Mouse (Mus musculus) lung, embryonic 16.5 days (tissue): Measurements from ENCODE around the gene Cdkl3. TPM values are rescaled to one million over a fixed set of nuclear protein-coding genes. Genes with fewer than 3 reads are reported as not detected.

ENCODE experiments used
- ATAC-seq: fragments of 200-750 bp; cut with Nextera tagmentation; 2 replicates; pipeline ENCODE4 v1.8.0; 2017; ENCODE audit warnings: low read depth, mild to moderate bottlenecking, moderate library complexity
- H3K27ac ChIP-seq: fragments of 300-500 bp; sonication (generic); 2 replicates; pipeline ENCODE4 v1.5.1; 2014; ENCODE audit warnings: mild to moderate bottlenecking, control low read depth, low read length
- H3K27me3 ChIP-seq: fragments of 300-500 bp; sonication (generic); 2 replicates; pipeline ENCODE4 v1.6.1; 2014; ENCODE audit warnings: low read depth, low read length, mixed read lengths; ENCODE audit not compliant: control insufficient read depth, insufficient read depth
- H3K36me3 ChIP-seq: fragments of 300-500 bp; sonication (generic); 2 replicates; pipeline ENCODE4 v1.6.1; 2014; ENCODE audit warnings: low read length; ENCODE audit not compliant: control insufficient read depth, insufficient read depth
- H3K4me1 ChIP-seq: fragments of 300-500 bp; sonication (generic); replicated peaks from 2 replicates; pipeline ENCODE4 v1.6.1; 2014; ENCODE audit warnings: low read length, mixed read lengths; ENCODE audit not compliant: control insufficient read depth, insufficient read depth
- H3K4me2 ChIP-seq: fragments of 300-500 bp; sonication (generic); 2 replicates; pipeline ENCODE4 v1.6.1; 2014; ENCODE audit warnings: low read depth, low read length, control low read depth
- H3K4me3 ChIP-seq: fragments of 300-500 bp; sonication (generic); 2 replicates; pipeline ENCODE4 v1.5.1; 2014; ENCODE audit warnings: mild to moderate bottlenecking, low read length, control low read depth
- H3K9ac ChIP-seq: fragments of 300-500 bp; sonication (generic); 2 replicates; pipeline ENCODE4 v1.6.1; 2014; ENCODE audit warnings: low read length, control low read depth
- H3K9me3 ChIP-seq: fragments of 300-500 bp; sonication (generic); 2 replicates; pipeline ENCODE4 v1.6.1; 2016; ENCODE audit warnings: low read length; ENCODE audit not compliant: control insufficient read depth
- WGBS: fragments of 180-500 bp; shearing (Covaris S2); extraction: QIAGEN DNeasy Blood & Tissue Kit; methylation state at CpG from one replicate; pipeline ENCODE4 v1.1.7; 2014; 5-methylcytosine and 5-hydroxymethylcytosine counted together
- microRNA-seq: library from miRNA; unstranded; fragments of <30 nt; microRNA quantifications from one replicate; pipeline ENCODE4, GENCODE M21; 2016
- polyA plus RNA-seq: library from polyadenylated mRNA; unstranded; fragments of >200 nt; fragmentation: Nextera tagmentation; extraction: Ambion mirVana; gene quantifications from 2 replicates; pipeline ENCODE4 v1.2.1, GENCODE M21; 2015

Gene Cdkl3
- polyA plus RNA-seq, 1 experiment from 2014 or later = 9.4 TPM

GRCm38 (mm10) chr11:52129171-52129570 lies 125.2 kb downstream of the Cdkl3 start:
- 22% methylated on average over 3 of the region's 3 CpGs for WGBS

GRCm38 (mm10) chr11:52129621-52130450 lies 125.8 kb downstream of the Cdkl3 start:
- 49% methylated on average over 10 of the region's 10 CpGs for WGBS
- ATAC-seq = 0 out of 2 replicates have a peak, but pooled peaks have one; percentile 17
- H3K4me3 ChIP-seq = no peak overlapping the region

More at GRCm38 (mm10) chr11:52129171-52129570, 125.2 kb downstream of the Cdkl3 start:
- Histone ChIP-seq H3K4me1 (0 out of 2 replicates have a peak, but pooled peaks cover 9% of the 10 kb centered on the region), H3K27ac (peak overlapping the region; percentile 66; the same call in 1 of the 2 replicates), H3K4me3 (no peak overlapping the region), H3K9ac (no peak overlapping the region), H3K36me3 (peaks cover 11% of the 10 kb centered on the region), H3K4me2 (no peak overlapping the region), H3K27me3 (no peaks in the 10 kb centered on the region), H3K9me3 (no peaks in the 10 kb centered on the region)
- no peak; the same call in 1 of the 2 replicates for ATAC-seq

GRCm38 (mm10) chr11:52130451-52131068 lies 126.5 kb downstream of the Cdkl3 start:
- H3K27me3 ChIP-seq = no peaks in the 10 kb centered on the region
- 0 out of 2 replicates have a peak, but pooled peaks cover 9% of the 10 kb centered on the region for H3K4me1 ChIP-seq
- no peak for ATAC-seq
- H3K27ac ChIP-seq = peak overlapping the region; percentile 66
- H3K4me2 ChIP-seq = no peak overlapping the region
- H3K9me3 ChIP-seq = peaks cover 2% of the 10 kb centered on the region; the same call in 1 of the 2 replicates
- H3K9ac ChIP-seq = no peak overlapping the region
- WGBS = 80% methylated on average over 7 of the region's 7 CpGs
- H3K4me3 ChIP-seq = no peak overlapping the region
- H3K36me3 ChIP-seq = no peaks in the 10 kb centered on the region

More at GRCm38 (mm10) chr11:52129621-52130450, 125.8 kb downstream of the Cdkl3 start:
- no peaks in the 10 kb centered on the region for H3K9me3 ChIP-seq
- H3K27me3 ChIP-seq = no peaks in the 10 kb centered on the region
- H3K27ac ChIP-seq = peak overlapping the region; percentile 66
- H3K4me1 ChIP-seq = 0 out of 2 replicates have a peak, but pooled peaks cover 9% of the 10 kb centered on the region
- peaks cover 5% of the 10 kb centered on the region for H3K36me3 ChIP-seq
- no peak overlapping the region for H3K4me2 ChIP-seq
- H3K9ac ChIP-seq = peak overlapping the region; percentile 9; the same call in 1 of the 2 replicates

Small RNA genes lying within 50 kb of the gene (microRNA-seq; reads per million reads assigned to microRNA genes)
- gene Gm24157 = not detected
- gene Mir3061 = 13.8 reads per million, percentile 29 among the genes with 10 or more reads in this experiment

Other genes with a start within 250 kb of the Cdkl3 start
- gene Sec24a, start 240.6 kb upstream of the Cdkl3 start, polyA plus RNA-seq = 12.4 and 13.1 TPM in 2 replicates
- gene Sar1b, start 240.5 kb upstream of the Cdkl3 start, polyA plus RNA-seq = 110 TPM in 2 replicates
- gene Jade2, start 146.6 kb upstream of the Cdkl3 start, polyA plus RNA-seq = 2.8 and 2.9 TPM in 2 replicates
- gene Cdkn2aipnl, start 36.6 kb upstream of the Cdkl3 start, polyA plus RNA-seq = 106 TPM in 2 replicates
- 231 and 248 TPM in 2 replicates for gene Ube2b, start 3.5 kb upstream of the Cdkl3 start, polyA plus RNA-seq
- gene Ppp2ca, start 94.5 kb downstream of the Cdkl3 start, polyA plus RNA-seq = 57.8 and 62.7 TPM in 2 replicates
- not detected in 2 replicates for gene Olfr1373, start 141.3 kb downstream of the Cdkl3 start, polyA plus RNA-seq
- gene Olfr1371, start 209.8 kb downstream of the Cdkl3 start, polyA plus RNA-seq = not detected in 2 replicates
- gene Skp1a, start 227.8 kb downstream of the Cdkl3 start, polyA plus RNA-seq = 812 and 833 TPM in 2 replicates